8 mouse cellular contexts compared by ENCODE assay signal in genomic region chr9:110333135-110333895, GRCm38 (mm10). TPM values are rescaled to one million over a fixed set of nuclear protein-coding genes. Genes with fewer than 3 reads are reported as not detected.
A peak's percentile ranks its signal among the peaks of the same experiment; 100 is the strongest.
DNase-seq lines count a peak whose midpoint lies in the region; ATAC-seq and TF ChIP-seq lines count a peak whose summit lies in the region.

Scap (plus strand) TSS chr9:110333288.

- peak; percentile 65; the same call in 1 of the 2 replicates for TF ChIP-seq POLR2A in liver, adult 2 months (IDR thresholded peaks at IDR 0.05; ENCODE audit: extremely low read depth, insufficient read depth, low read length)
- peak; percentile 68 for TF ChIP-seq POLR2A in myocyte (IDR thresholded peaks at IDR 0.05; ENCODE audit: insufficient read length, low read depth)

- H3ac ChIP-seq in myocyte (ENCODE audit: control insufficient read depth, insufficient read length), result peak within 1 kb of the TSS; percentile 71

- peak within 1 kb of the TSS; percentile 79 for H3K4me3 ChIP-seq in heart, embryonic 11.5 days (ENCODE audit: low read depth, low read length)
- H3K4me3 ChIP-seq in kidney, embryonic 16.5 days (ENCODE audit: low read length), result peak within 1 kb of the TSS; percentile 86
- H3K4me3 ChIP-seq in liver, adult 2 months (ENCODE audit: insufficient read depth, low read depth, low read length), result peak within 1 kb of the TSS; percentile 94
- H3K4me3 ChIP-seq in myocyte, result peak within 1 kb of the TSS; percentile 39

- peak within 1 kb of the TSS; percentile 58; the same call in 1 of the 2 replicates for H3K27ac ChIP-seq in heart, embryonic 11.5 days (ENCODE audit: low read depth, low read length)
- peak within 1 kb of the TSS; percentile 46; the same call in 1 of the 2 replicates for H3K27ac ChIP-seq in kidney, embryonic 16.5 days (ENCODE audit: low read length)
- peak within 1 kb of the TSS; percentile 68 for H3K27ac ChIP-seq in liver, adult 2 months (replicated peaks; ENCODE audit: insufficient read depth, low read depth, low read length)

- peak; percentile 96 for ATAC-seq in erythroblast, adult 5-6 weeks (replicated peaks; ENCODE audit: low FRiP score, poor library complexity, severe bottlenecking)
- ATAC-seq in heart, embryonic 11.5 days (replicated peaks; ENCODE audit: insufficient number of reproducible peaks, low FRiP score, low TSS enrichment), result peak; percentile 91
- ATAC-seq in kidney, embryonic 16.5 days (ENCODE audit: low FRiP score, low TSS enrichment), result peak; percentile 95

- H3K9ac ChIP-seq in heart, embryonic 11.5 days (ENCODE audit: low read depth, low read length), result peak within 1 kb of the TSS; percentile 74
- peak within 1 kb of the TSS; percentile 78 for H3K9ac ChIP-seq in kidney, embryonic 16.5 days (replicated peaks; ENCODE audit: low read length)
- peak within 1 kb of the TSS; percentile 94 for H3K9ac ChIP-seq in liver, adult 2 months (ENCODE audit: low read depth, low read length)

- H3K27me3 ChIP-seq in heart, embryonic 11.5 days (ENCODE audit: control insufficient read depth, insufficient read depth, low read length), result no peaks in the 10 kb centered on the region
- H3K27me3 ChIP-seq in kidney, embryonic 16.5 days (ENCODE audit: insufficient read depth, low read length), result no peaks in the 10 kb centered on the region
- H3K27me3 ChIP-seq in liver, adult 2 months (ENCODE audit: control insufficient read depth, insufficient read depth, low read length), result no peaks in the 10 kb centered on the region
- H3K27me3 ChIP-seq in myocyte (ENCODE audit: control insufficient read depth, insufficient read depth, insufficient read length), result no peaks in the 10 kb centered on the region
- no peaks in the 10 kb centered on the region for H3K27me3 ChIP-seq in splenic B cell, adult 2 months (ENCODE audit: control insufficient read depth, insufficient read depth, low read length, poor library complexity, severe bottlenecking)

- peak; percentile 96 for TF ChIP-seq CTCF in liver, adult 2 months (IDR thresholded peaks at IDR 0.05; ENCODE audit: low read depth, low read length)

- H3K4me2 ChIP-seq in heart, embryonic 11.5 days, result peak within 1 kb of the TSS; percentile 85
- peak within 1 kb of the TSS; percentile 93 for H3K4me2 ChIP-seq in kidney, embryonic 16.5 days (replicated peaks; ENCODE audit: low read depth, low read length)
- peak within 1 kb of the TSS; percentile 86 for H3K4me2 ChIP-seq in myocyte (ENCODE audit: low read depth)

- H3K9me3 ChIP-seq in heart, embryonic 11.5 days (replicated peaks; ENCODE audit: control insufficient read depth, low read length), result no peaks in the 10 kb centered on the region
- H3K9me3 ChIP-seq in kidney, embryonic 16.5 days (ENCODE audit: low read length), result no peaks in the 10 kb centered on the region

- H3K79me2 ChIP-seq in liver, adult 2 months (ENCODE audit: control insufficient read depth, insufficient read depth, low read length), result peaks cover 9% of the 10 kb centered on the region; the same call in 1 of the 2 replicates
- peaks cover 28% of the 10 kb centered on the region for H3K79me2 ChIP-seq in myocyte (ENCODE audit: control insufficient read depth, insufficient read depth)

- no peaks in the 10 kb centered on the region for H3K36me3 ChIP-seq in heart, embryonic 11.5 days (ENCODE audit: control insufficient read depth, insufficient read depth, low read length)
- no peaks in the 10 kb centered on the region for H3K36me3 ChIP-seq in kidney, embryonic 16.5 days (ENCODE audit: insufficient read depth, low read length)
- H3K36me3 ChIP-seq in liver, adult 2 months (ENCODE audit: control insufficient read depth, insufficient read depth, low read length), result no peaks in the 10 kb centered on the region
- H3K36me3 ChIP-seq in myocyte (ENCODE audit: control insufficient read depth, insufficient read depth), result no peaks in the 10 kb centered on the region
- no peaks in the 10 kb centered on the region for H3K36me3 ChIP-seq in splenic B cell, adult 2 months (ENCODE audit: control insufficient read depth, insufficient read depth, low read length, poor library complexity, severe bottlenecking)

- peak; percentile 99 for DNase-seq in B cell, adult 2 months
- DNase-seq in brain, adult 2 months (ENCODE audit: low read depth, low spot score), result peak; percentile 96
- DNase-seq in liver, adult 2 months (ENCODE audit: extremely low read depth, low read depth, low spot score), result peak; percentile 77
- DNase-seq in splenic B cell, adult 2 months (ENCODE audit: low read depth, low spot score), result peak; percentile 97

- peaks cover 8% of the 10 kb centered on the region; the same call in 1 of the 2 replicates for H3K4me1 ChIP-seq in heart, embryonic 11.5 days (ENCODE audit: control insufficient read depth, insufficient read depth, low read length)
- peaks cover 7% of the 10 kb centered on the region for H3K4me1 ChIP-seq in kidney, embryonic 16.5 days (ENCODE audit: insufficient read depth, low read length)
- H3K4me1 ChIP-seq in liver, adult 2 months (ENCODE audit: control insufficient read depth, insufficient read depth, low read length), result peaks cover 13% of the 10 kb centered on the region

- WGBS in heart, embryonic 11.5 days (ENCODE audit: insufficient replicate concordance), result under 1% methylated on average over 65 of the region's 78 CpGs
- whole genome bisulfite sequencing in kidney, embryonic 16.5 days, result 0% methylated on average over 62 of the region's 78 CpGs
- under 1% methylated on average over 73 of the region's 78 CpGs for WGBS in liver, adult 2 months

TF ChIP-seq in myocyte, 11 proteins besides CTCF, POLR2A, EP300 and RAD21:
- TF ChIP-seq MYOD1 (IDR thresholded peaks at IDR 0.05; ENCODE audit: control insufficient read depth in 1 of 3, insufficient read length in 2 of 3, low read depth in 2 of 3) (no peak), TCF12 (IDR thresholded peaks at IDR 0.05; ENCODE audit: insufficient read depth, poor library complexity, severe bottlenecking) (no peak), POLR2AphosphoS2 (IDR thresholded peaks at IDR 0.05; ENCODE audit: insufficient read length, low read depth) (no peak), TCF3 (IDR thresholded peaks at IDR 0.05; ENCODE audit: insufficient read length, low read depth) (no peak), SRF (IDR thresholded peaks at IDR 0.05; ENCODE audit: control insufficient read depth, insufficient read length, low read depth) (no peak), USF1 (IDR thresholded peaks at IDR 0.05; ENCODE audit: low read depth) (peak; percentile 72), REST (IDR thresholded peaks at IDR 0.05; ENCODE audit: insufficient read depth, insufficient read length) (peak; percentile 59), MYOG (IDR thresholded peaks at IDR 0.05; ENCODE audit: control insufficient read depth in 1 of 3, insufficient read depth in 1 of 3, insufficient read length in 2 of 3, low read depth in 2 of 3) (peak in 2 of 3 experiments; percentile 6 to 17), MAX (IDR thresholded peaks at IDR 0.05; ENCODE audit: low read depth) (peak; percentile 40), E2F4 (IDR thresholded peaks at IDR 0.05; ENCODE audit: insufficient read depth) (no peak), CEBPB (IDR thresholded peaks at IDR 0.05; ENCODE audit: insufficient read depth, poor library complexity, severe bottlenecking) (no peak)

RNA-seq across cellular contexts. Expression of gene Scap, which starts in this region (rescaled TPM):
- 6.9 and 13.8 TPM in 2 replicates for total RNA-seq in erythroblast, adult 5-6 weeks (2015; ENCODE audit: low replicate concordance)
- 2.6 and 3.7 TPM in 2 replicates for total RNA-seq in erythroblast, adult 5-6 weeks (2017; ENCODE audit: low replicate concordance)
- 14.4 and 16.0 TPM in 2 replicates for polyA plus RNA-seq in heart, embryonic 11.5 days (2014; fragmentation: Nextera tagmentation; extraction: Ambion mirVana)
- polyA plus RNA-seq in kidney, embryonic 16.5 days (2015; fragmentation: Nextera tagmentation; extraction: Ambion mirVana), result 37.7 and 38.7 TPM in 2 replicates
- total RNA-seq in liver, adult 2 months (2014; rRNA removed), result 51.8 and 84.8 TPM in 2 replicates
- polyA plus RNA-seq in liver, adult 2 months (2012; rRNA removed), result 68.7 and 72.9 TPM in 2 replicates
- polyA plus RNA-seq in myocyte (2012; fragmentation: generic; extraction: Trizol), result 44.4 TPM

Comparison
In these comparisons a context has a peak if more than half of its experiments do, and no peak if none do; other contexts are left out.
1. Peak in every context shown above with its lines: DNase-seq, ATAC-seq, H3K4me3 ChIP-seq and H3K27ac ChIP-seq.
2. H3K4me3 ChIP-seq: peak in every context shown above with its lines; median percentile 94 in liver, adult 2 months; 86 in kidney, embryonic 16.5 days; 79 in heart, embryonic 11.5 days; 39 in myocyte.